Mouse (Mus musculus) limb, embryonic 14.5 days (tissue): ENCODE measurements around the gene Orc1. TPM values are rescaled to one million over a fixed set of nuclear protein-coding genes. Genes with fewer than 3 reads are reported as not detected.

Source experiments
- ATAC-seq: fragments of 200-750 bp; cut with Nextera tagmentation; 2 replicates; pipeline ENCODE4 v1.8.0; 2017; ENCODE audit warnings: low read depth, moderate number of reproducible peaks, moderate TSS enrichment; ENCODE audit not compliant: low FRiP score
- DNase-seq: peaks from one replicate; pipeline ENCODE4 v3.0.0-alpha.2; 2015; ENCODE audit warnings: low spot score
- H3K27ac ChIP-seq: fragments of 300-500 bp; sonication (generic); replicated peaks from 2 replicates; pipeline ENCODE4 v1.5.1; 2014; ENCODE audit warnings: low read depth, mild to moderate bottlenecking, low read length, moderate library complexity, mixed read lengths
- H3K27me3 ChIP-seq: fragments of 300-500 bp; sonication (generic); 2 replicates; pipeline ENCODE4 v1.6.1; 2014; ENCODE audit warnings: low read length, mixed read lengths; ENCODE audit not compliant: control insufficient read depth, insufficient read depth
- H3K36me3 ChIP-seq: fragments of 300-500 bp; sonication (generic); 2 replicates; pipeline ENCODE4 v1.6.1; 2014; ENCODE audit warnings: mild to moderate bottlenecking, low read length, moderate library complexity, mixed read lengths; ENCODE audit not compliant: control insufficient read depth, insufficient read depth
- H3K4me1 ChIP-seq: fragments of 300-500 bp; sonication (generic); 2 replicates; pipeline ENCODE4 v1.6.1; 2014; ENCODE audit warnings: antibody characterized with exemption, low read length, mixed read lengths; ENCODE audit not compliant: control insufficient read depth, insufficient read depth
- H3K4me2 ChIP-seq: fragments of 300-500 bp; sonication (generic); replicated peaks from 2 replicates; pipeline ENCODE4 v1.6.1; 2014; ENCODE audit warnings: low read depth, mild to moderate bottlenecking, low read length, moderate library complexity; ENCODE audit not compliant: severe bottlenecking
- H3K4me3 ChIP-seq: fragments of 300-500 bp; sonication (generic); replicated peaks from 2 replicates; pipeline ENCODE4 v1.5.1; 2014; ENCODE audit warnings: low read length
- H3K9ac ChIP-seq: fragments of 300-500 bp; sonication (generic); 2 replicates; pipeline ENCODE4 v1.6.1; 2014; ENCODE audit warnings: mild to moderate bottlenecking, low read depth, low read length, moderate library complexity; ENCODE audit not compliant: severe bottlenecking
- H3K9me3 ChIP-seq: fragments of 300-500 bp; sonication (generic); 2 replicates; pipeline ENCODE4 v1.6.1; 2016; ENCODE audit warnings: low read length; ENCODE audit not compliant: control insufficient read depth
- POLR2A ChIP-seq: fragments of 200-500 bp; IDR thresholded peaks from 2 replicates; pipeline ENCODE4 v1.8.0; 2012; ENCODE audit warnings: inconsistent platforms, mild to moderate bottlenecking, moderate library complexity, borderline replicate concordance; ENCODE audit not compliant: insufficient read depth, insufficient read length; ENCODE audit errors: extremely low read depth
- WGBS: fragments of 180-500 bp; shearing (Covaris S2); extraction: QIAGEN DNeasy Blood & Tissue Kit; methylation state at CpG from one replicate; pipeline ENCODE4 v1.1.7; 2014; 5-methylcytosine and 5-hydroxymethylcytosine counted together
- polyA plus RNA-seq, 2 experiments: library from polyadenylated mRNA; depleted of rRNA in 1 of 2; stranded (reverse) in 1 of 2; unstranded in 1 of 2; fragments of >200 nt; fragmentation: Nextera tagmentation in 1 of 2; extraction: Ambion mirVana in 1 of 2; gene quantifications; 2 replicates each; pipeline versions ENCODE4 v1.2.1 to v1.2.3; 2012 to 2014

Gene Orc1
- polyA plus RNA-seq, 2 experiments, result 7.4 to 9.2 TPM

- H3K36me3 ChIP-seq, result peaks cover 81% of the 10 kb centered on the region
- 85% methylated on average over 5 of the region's 5 CpGs for WGBS
Observed at GRCm38 (mm10) chr4:108627066-108627465, 47.8 kb downstream of the Orc1 start.

GRCm38 (mm10) chr4:108629363-108629880 is 50.2 kb downstream of the Orc1 start:
- H3K4me3 ChIP-seq, result no peak overlapping the region
- no peaks in the 10 kb centered on the region for H3K9me3 ChIP-seq
- 92% methylated on average over 7 of the region's 7 CpGs for WGBS
- peaks cover 97% of the 10 kb centered on the region for H3K36me3 ChIP-seq
- no peaks in the 10 kb centered on the region for H3K27me3 ChIP-seq
- H3K9ac ChIP-seq, result no peak overlapping the region
- ATAC-seq (no peak), DNase-seq (no peak)
- H3K4me1 ChIP-seq, result no peaks in the 10 kb centered on the region
- H3K4me2 ChIP-seq, result no peak overlapping the region
- no peak overlapping the region for H3K27ac ChIP-seq
- no peak for TF ChIP-seq POLR2A

More at GRCm38 (mm10) chr4:108627066-108627465, 47.8 kb downstream of the Orc1 start:
- H3K9ac ChIP-seq, result no peak overlapping the region
- H3K27ac ChIP-seq, result no peak overlapping the region
- DNase-seq, result no peak
- no peaks in the 10 kb centered on the region for H3K9me3 ChIP-seq
- H3K4me1 ChIP-seq, result no peaks in the 10 kb centered on the region
- no peak for ATAC-seq
- H3K27me3 ChIP-seq, result no peaks in the 10 kb centered on the region
- H3K4me2 ChIP-seq, result no peak overlapping the region
- TF ChIP-seq POLR2A, result no peak
- no peak overlapping the region for H3K4me3 ChIP-seq

- Histone ChIP-seq H3K27ac (no peak overlapping the region), H3K4me3 (no peak overlapping the region), H3K4me1 (no peaks in the 10 kb centered on the region), H3K27me3 (no peaks in the 10 kb centered on the region), H3K9ac (no peak overlapping the region), H3K9me3 (no peaks in the 10 kb centered on the region), H3K36me3 (peaks cover 97% of the 10 kb centered on the region), H3K4me2 (no peak overlapping the region)
- DNase-seq (no peak), ATAC-seq (no peak)
- TF ChIP-seq POLR2A, result no peak
- 93% methylated on average over 9 of the region's 9 CpGs for WGBS
Observed at GRCm38 (mm10) chr4:108630096-108630495, 50.9 kb downstream of the Orc1 start.

GRCm38 (mm10) chr4:108631616-108632015 is 52.4 kb downstream of the Orc1 start:
- Histone ChIP-seq H3K27me3 (no peaks in the 10 kb centered on the region), H3K4me2 (no peak overlapping the region), H3K4me1 (no peaks in the 10 kb centered on the region), H3K36me3 (peaks cover 93% of the 10 kb centered on the region), H3K9me3 (no peaks in the 10 kb centered on the region), H3K4me3 (no peak overlapping the region), H3K27ac (no peak overlapping the region), H3K9ac (no peak overlapping the region)
- no peak for TF ChIP-seq POLR2A
- no peak for DNase-seq
- no peak for ATAC-seq
- WGBS, result 94% methylated on average over 4 of the region's 4 CpGs

GRCm38 (mm10) chr4:108633703-108634102 is 54.5 kb downstream of the Orc1 start:
- peaks cover 84% of the 10 kb centered on the region for H3K36me3 ChIP-seq
- H3K4me2 ChIP-seq, result no peak overlapping the region
- no peak overlapping the region for H3K9ac ChIP-seq
- H3K4me1 ChIP-seq, result no peaks in the 10 kb centered on the region
- no peak overlapping the region for H3K27ac ChIP-seq
- no peaks in the 10 kb centered on the region for H3K9me3 ChIP-seq
- no peaks in the 10 kb centered on the region for H3K27me3 ChIP-seq
- H3K4me3 ChIP-seq, result no peak overlapping the region
- TF ChIP-seq POLR2A, result no peak
- ATAC-seq (peak; percentile 32; the same call in 1 of the 2 replicates), DNase-seq (peak; percentile 14)
- 86% methylated on average over 12 of the region's 12 CpGs for WGBS
